Mouse (Mus musculus) bone marrow macrophage, adult 2 months (primary cell): ENCODE measurements at regions not wholly inside any gene's neighbourhood (a gene's known extent, or its start where the extent isn't known, plus 50 kb on each side); places are given as distances from the start of the nearest gene placed in this dataset.

Source experiments
- CTCF ChIP-seq: IDR thresholded peaks from 2 replicates; pipeline ENCODE4 v1.5.1; 2012; ENCODE audit warnings: low read depth, mild to moderate bottlenecking, low read length, moderate library complexity
- POLR2A ChIP-seq: IDR thresholded peaks from 2 replicates; pipeline ENCODE4 v1.6.1; 2012; ENCODE audit warnings: mild to moderate bottlenecking, low read depth, low read length, borderline replicate concordance

DNA sequence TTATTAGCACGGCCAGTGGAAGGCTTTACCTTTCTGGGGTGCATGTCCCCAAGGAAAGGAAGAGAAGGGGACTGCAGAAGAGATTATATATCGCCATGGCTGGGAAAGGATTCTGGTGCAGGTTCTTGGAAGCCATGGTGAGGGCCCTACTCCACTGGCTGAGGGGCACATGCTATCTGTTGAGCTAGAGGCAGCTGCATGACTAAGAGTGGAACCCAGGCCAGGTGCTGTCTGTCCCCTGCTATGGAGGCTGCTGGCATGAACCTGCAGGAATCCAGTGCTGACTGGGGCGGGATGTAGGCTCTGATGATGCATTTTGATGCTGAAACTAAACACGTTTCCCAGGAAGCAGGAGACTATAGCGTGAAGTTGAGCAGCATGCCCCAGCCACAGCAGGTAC, 77.9 kb downstream of the Sik1 start:
- no peak for TF ChIP-seq CTCF
- TF ChIP-seq POLR2A, result no peak
